Mouse (Mus musculus) ES-E14 (cell line): ENCODE results near the gene Nos2. TPM values are rescaled to one million over a fixed set of nuclear protein-coding genes. Genes with fewer than 3 reads are reported as not detected.

Experiments
- DNase-seq: peaks from one replicate; pipeline ENCODE4 v3.0.0-alpha.2; 2013; ENCODE audit warnings: low read depth, low spot score
- H3K27ac ChIP-seq: 2 replicates; pipeline ENCODE4 v1.5.1; 2012; ENCODE audit warnings: low read depth, mild to moderate bottlenecking, low read length, moderate library complexity, mixed read lengths; ENCODE audit not compliant: poor library complexity, insufficient read depth, severe bottlenecking
- H3K36me3 ChIP-seq: 2 replicates; pipeline ENCODE4 v1.6.1; 2012; ENCODE audit warnings: mild to moderate bottlenecking, low read length, moderate library complexity, mixed read lengths; ENCODE audit not compliant: control insufficient read depth, poor library complexity, insufficient read depth, severe bottlenecking
- H3K4me1 ChIP-seq, 2 experiments: fragments of 150-350 bp in 1 of 2; sonication (generic) in 1 of 2; 2 replicates each; pipeline ENCODE4 v1.6.1; 2012; ENCODE audit warnings: low read length in 2 of 2, mild to moderate bottlenecking in 1 of 2, mixed read lengths in 1 of 2; ENCODE audit not compliant: control insufficient read depth in 2 of 2, insufficient read depth in 2 of 2, poor library complexity in 1 of 2
- H3K4me3 ChIP-seq, 2 experiments: fragments of 150-350 bp in 1 of 2; sonication (generic) in 1 of 2; 2 replicates each; pipeline ENCODE4 v1.5.1; 2012; ENCODE audit warnings: low read length in 2 of 2, low read depth in 1 of 2, mild to moderate bottlenecking in 1 of 2, mixed read lengths in 1 of 2; ENCODE audit not compliant: insufficient read depth in 1 of 2, poor library complexity in 1 of 2, severe bottlenecking in 1 of 2
- H3K9ac ChIP-seq: 2 replicates; pipeline ENCODE4 v1.6.1; 2012; ENCODE audit warnings: low read depth, mild to moderate bottlenecking, low read length, mixed read lengths; ENCODE audit not compliant: poor library complexity, insufficient read depth, severe bottlenecking
- H3K9me3 ChIP-seq: fragments of 150-350 bp; sonication (generic); 2 replicates; pipeline ENCODE4 v1.6.1; 2012; ENCODE audit warnings: low read depth, mild to moderate bottlenecking, low read length; ENCODE audit not compliant: control insufficient read depth, insufficient read depth
- CHD2 ChIP-seq: IDR thresholded peaks from 2 replicates; pipeline ENCODE4 v1.6.1; 2014; ENCODE audit warnings: mild to moderate bottlenecking, low read depth, low read length, inconsistent platforms
- HCFC1 ChIP-seq: IDR thresholded peaks from 2 replicates; pipeline ENCODE4 v1.6.1; 2012; ENCODE audit warnings: low read length, inconsistent platforms, borderline replicate concordance; ENCODE audit not compliant: insufficient read depth
- MAFK ChIP-seq: IDR thresholded peaks from 2 replicates; pipeline ENCODE4 v1.6.1; 2014; ENCODE audit warnings: mild to moderate bottlenecking, low read depth, low read length, inconsistent platforms; ENCODE audit not compliant: insufficient read depth
- ZC3H11A ChIP-seq: IDR thresholded peaks from 2 replicates; pipeline ENCODE4 v1.6.1; 2012; ENCODE audit warnings: low read depth, mild to moderate bottlenecking, inconsistent platforms, low read length, borderline replicate concordance
- ZNF384 ChIP-seq: IDR thresholded peaks from 2 replicates; pipeline ENCODE4 v1.6.1; 2012; ENCODE audit warnings: low read depth, low read length, inconsistent platforms
- in situ Hi-C, 2 experiments: fragments of 600-800 bp; cut with MboI; formaldehyde crosslinking; loops; one replicate each; pipeline ENCODE4 v1.15.1; 2025; ENCODE audit warnings: low sequenced_read_pairs in 2 of 2, inconsistent platforms in 1 of 2; ENCODE audit not compliant: unreplicated experiment in 2 of 2
- total RNA-seq: library from RNA; depleted of rRNA; stranded (reverse); fragments of 300-350 nt; gene quantifications from 2 replicates; pipeline ENCODE4 v1.2.3, GENCODE M21; 2012

Gene Nos2
- total RNA-seq, 1 experiment = 0.22 TPM

DNA sequence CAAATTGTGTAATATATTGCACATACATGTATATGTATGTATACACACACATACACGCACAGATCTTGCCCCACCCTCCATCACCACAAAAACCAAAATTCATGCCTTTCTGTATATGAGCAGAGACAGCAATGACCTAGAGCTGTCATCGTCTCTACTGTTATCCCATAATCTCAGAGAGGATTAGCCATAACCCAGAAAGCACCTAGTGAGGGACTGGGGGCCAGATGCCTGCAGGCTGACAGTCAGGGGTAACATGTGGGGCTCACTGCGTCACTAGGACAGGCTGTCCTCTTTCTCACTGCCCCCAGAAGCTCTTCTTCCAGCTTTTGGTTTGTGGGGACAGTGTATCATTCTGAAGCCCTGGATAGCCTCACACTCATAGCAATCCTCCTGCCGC is 81.3 kb downstream of the Nos2 start:
- Histone ChIP-seq H3K9me3 (peaks cover 2% of the 10 kb centered on the region; the same call in 1 of the 2 replicates), H3K9ac (peak overlapping the region; percentile 46; the same call in 1 of the 2 replicates), H3K4me1 (peaks cover 13 to 23% of the 10 kb centered on the region in 2 experiments), H3K4me3 (no peak overlapping the region), H3K36me3 (no peaks in the 10 kb centered on the region), H3K27ac (peak overlapping the region; percentile 94)
- TF ChIP-seq ZC3H11A = no peak
- TF ChIP-seq CHD2 = no peak
- no peak for TF ChIP-seq MAFK
- TF ChIP-seq HCFC1 = no peak
- no peak for TF ChIP-seq ZNF384
- in situ Hi-C loops = no loop called here
- no peak for DNase-seq

DNA sequence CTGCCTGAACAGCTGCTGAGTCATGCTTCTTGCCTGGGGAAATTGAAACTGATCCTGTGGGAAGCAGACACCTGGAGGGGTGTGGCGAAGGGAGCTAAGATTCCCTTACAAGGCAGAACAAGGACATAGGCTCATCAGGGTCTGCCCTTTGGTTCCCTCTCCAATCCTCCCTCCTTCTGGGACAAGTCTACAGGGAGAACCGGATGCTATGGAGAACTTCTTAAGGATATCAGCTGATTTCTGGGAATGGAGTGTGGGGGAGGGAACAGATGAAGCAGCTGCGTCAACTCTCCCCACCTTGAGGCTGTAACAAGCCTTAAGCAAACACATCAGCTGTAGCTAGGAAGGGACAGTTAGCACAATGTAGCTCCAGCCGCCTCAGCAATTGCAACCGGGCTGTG is 82.0 kb downstream of the Nos2 start:
- Histone ChIP-seq H3K4me3 (no peak overlapping the region), H3K9ac (peak overlapping the region; percentile 8; the same call in 1 of the 2 replicates), H3K27ac (peak overlapping the region; percentile 94), H3K4me1 (peaks cover 13 to 23% of the 10 kb centered on the region in 2 experiments), H3K36me3 (no peaks in the 10 kb centered on the region), H3K9me3 (peaks cover 2% of the 10 kb centered on the region; the same call in 1 of the 2 replicates)
- in situ Hi-C loops = no loop called here
- peak; percentile 50 for TF ChIP-seq CHD2
- no peak for TF ChIP-seq HCFC1
- TF ChIP-seq MAFK = peak; percentile 95
- no peak for TF ChIP-seq ZC3H11A
- TF ChIP-seq ZNF384 = no peak
- peak; percentile 85 for DNase-seq

DNA sequence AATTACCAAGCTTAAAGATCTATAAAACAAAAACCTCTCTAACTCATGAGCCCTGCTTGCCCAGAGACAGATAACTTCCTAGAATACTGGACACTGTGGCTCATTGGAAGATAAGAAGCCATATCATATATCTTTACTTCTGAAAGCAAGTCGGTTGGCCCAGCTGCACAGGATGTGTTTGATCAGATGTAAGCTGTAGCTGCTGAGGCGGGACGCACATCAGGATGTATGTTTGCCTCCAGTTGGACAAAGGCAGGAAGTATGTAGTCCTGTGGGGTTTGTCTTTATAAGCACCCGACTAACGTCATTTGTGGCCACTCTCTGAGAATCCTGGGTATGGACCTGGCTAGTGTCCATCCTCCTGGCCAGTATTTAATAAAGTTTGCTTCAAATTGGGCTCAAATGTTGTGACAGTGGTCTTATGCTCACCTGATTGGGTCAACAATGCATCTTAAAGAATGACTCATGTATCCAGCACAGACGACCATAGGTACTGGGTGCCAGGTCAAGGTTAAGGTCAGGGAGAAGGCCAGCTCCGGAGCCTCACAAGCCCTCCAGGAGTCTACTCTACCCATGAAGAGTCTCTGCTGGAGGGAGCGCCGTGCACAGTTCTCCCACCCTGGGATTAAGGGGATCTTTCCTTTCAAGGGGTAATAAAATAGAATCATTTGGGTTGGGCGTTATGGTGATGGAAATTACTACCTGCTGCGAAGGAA is 82.6 kb downstream of the Nos2 start:
- H3K9ac ChIP-seq = peak overlapping the region; percentile 8; the same call in 1 of the 2 replicates
- peaks cover 2% of the 10 kb centered on the region; the same call in 1 of the 2 replicates for H3K9me3 ChIP-seq
- in situ Hi-C loops = no loop called here
- TF ChIP-seq CHD2 (no peak), MAFK (no peak), ZNF384 (no peak), ZC3H11A (no peak), HCFC1 (no peak)
- peak overlapping the region; percentile 94; the same call in 1 of the 2 replicates for H3K27ac ChIP-seq
- no peaks in the 10 kb centered on the region for H3K36me3 ChIP-seq
- H3K4me3 ChIP-seq = no peak overlapping the region
- no peak for DNase-seq
- peaks cover 17 to 28% of the 10 kb centered on the region in 2 experiments for H3K4me1 ChIP-seq

DNA sequence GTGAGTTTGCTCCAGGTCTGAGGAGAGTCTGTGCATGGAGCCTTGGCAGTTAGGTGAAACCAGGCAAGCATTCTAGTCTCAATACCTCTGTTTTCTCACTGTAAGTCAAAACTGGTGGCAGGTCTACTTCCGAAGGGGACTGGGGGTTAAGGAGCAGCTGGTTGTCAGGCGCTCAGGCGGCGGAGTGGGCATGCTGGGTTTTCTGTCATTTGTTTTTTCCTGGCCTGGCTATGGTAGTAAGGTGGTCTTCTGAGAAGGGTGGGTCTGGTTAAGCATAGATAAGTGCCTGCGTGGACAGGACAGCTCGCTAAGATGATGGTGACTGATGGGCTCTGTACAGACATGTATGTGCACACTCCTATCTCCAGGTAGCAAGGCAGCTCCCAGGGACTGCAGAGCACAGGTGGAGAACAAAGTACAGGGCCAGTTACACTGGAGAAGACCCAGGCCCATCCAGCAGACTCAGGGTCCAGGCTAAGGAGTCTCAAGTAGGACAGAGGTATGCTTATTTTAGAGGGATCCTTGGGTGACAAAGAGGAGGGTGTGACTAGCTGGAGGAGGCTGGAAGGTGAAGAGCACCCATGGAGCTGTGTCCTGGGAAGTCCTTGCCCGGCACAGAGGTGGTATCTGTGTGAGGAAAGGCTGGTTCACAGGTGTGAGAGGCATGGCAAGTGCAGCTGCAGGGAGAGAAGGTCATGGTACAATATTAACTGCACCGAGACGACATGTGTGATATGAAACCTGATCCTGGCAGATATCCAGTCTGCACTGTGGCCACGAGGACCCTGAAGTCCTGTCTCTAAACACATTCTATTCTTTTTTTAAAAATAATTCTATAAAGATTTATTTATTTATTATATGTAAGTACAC is 83.4 kb downstream of the Nos2 start:
- H3K27ac ChIP-seq = peak overlapping the region; percentile 94
- in situ Hi-C loops = no loop called here
- no peaks in the 10 kb centered on the region for H3K36me3 ChIP-seq
- no peak overlapping the region for H3K4me3 ChIP-seq
- H3K4me1 ChIP-seq = peaks cover 17 to 34% of the 10 kb centered on the region in 2 experiments
- no peaks in the 10 kb centered on the region for H3K9me3 ChIP-seq
- peak overlapping the region; percentile 4; the same call in 1 of the 2 replicates for H3K9ac ChIP-seq
- TF ChIP-seq HCFC1 = no peak
- TF ChIP-seq MAFK = no peak
- no peak for TF ChIP-seq ZNF384
- TF ChIP-seq CHD2 = no peak
- no peak for TF ChIP-seq ZC3H11A
- no peak for DNase-seq
